ENCODE assay signal across 8 mouse cellular contexts in the genomic region with DNA sequence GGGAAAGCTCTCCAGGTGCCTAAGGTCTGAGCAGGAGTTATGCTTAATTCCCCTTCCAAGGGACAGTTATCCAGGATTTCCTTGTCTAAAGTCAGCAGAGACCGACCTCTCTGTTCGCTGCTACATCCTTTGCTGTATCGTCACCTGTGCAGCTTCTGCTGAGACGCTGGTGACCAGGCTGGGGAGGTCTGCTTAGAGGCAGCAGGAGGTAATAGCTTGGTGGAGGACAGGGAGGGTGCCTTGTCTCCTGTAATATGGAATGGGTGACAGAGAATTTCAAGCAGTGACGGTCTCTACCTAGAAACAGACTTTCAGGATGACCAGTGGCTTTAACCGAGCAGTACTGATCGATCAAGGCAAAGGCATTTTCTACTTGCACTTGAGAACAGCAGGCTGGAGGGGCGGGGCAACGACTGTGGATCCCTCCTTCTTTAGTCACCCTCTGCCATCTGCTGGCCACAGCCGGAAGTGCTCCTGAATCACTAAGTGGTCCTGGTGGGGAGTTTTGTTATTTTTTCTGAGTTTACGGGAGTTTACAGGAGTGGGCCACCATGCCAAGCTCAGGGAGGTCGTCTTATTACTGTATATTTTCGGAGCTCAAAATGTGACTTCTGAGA. TPM values are rescaled to one million over a fixed set of nuclear protein-coding genes. Genes with fewer than 3 reads are reported as not detected.
DNase-seq lines count a peak whose midpoint lies in the region; ATAC-seq and TF ChIP-seq lines count a peak whose summit lies in the region.

No protein-coding gene starts in this region.

- 24% methylated on average over 13 of the region's 13 CpGs for WGBS in hindbrain, embryonic 11.5 days
- 9% methylated on average over 13 of the region's 13 CpGs for WGBS in lung, postnatal 0 days

- H3K36me3 ChIP-seq in hindbrain, embryonic 11.5 days (ENCODE audit: control insufficient read depth, insufficient read depth, low read length), result no peaks in the 10 kb centered on the region
- no peaks in the 10 kb centered on the region for H3K36me3 ChIP-seq in lung, postnatal 0 days (ENCODE audit: insufficient read depth, low read length)

- H3K4me3 ChIP-seq in hindbrain, embryonic 11.5 days (ENCODE audit: low read depth, low read length), result no peak overlapping the region
- no peak overlapping the region for H3K4me3 ChIP-seq in lung, postnatal 0 days (ENCODE audit: low read depth, low read length)

- no peaks in the 10 kb centered on the region for H3K9me3 ChIP-seq in hindbrain, embryonic 11.5 days (ENCODE audit: control insufficient read depth, low read length)
- H3K9me3 ChIP-seq in lung, postnatal 0 days (ENCODE audit: low read length), result no peaks in the 10 kb centered on the region

- H3K27ac ChIP-seq in hindbrain, embryonic 11.5 days (ENCODE audit: low read depth, low read length), result no peak overlapping the region
- no peak overlapping the region for H3K27ac ChIP-seq in lung, postnatal 0 days (ENCODE audit: low read length)

- no peaks in the 10 kb centered on the region for H3K4me1 ChIP-seq in hindbrain, embryonic 11.5 days (replicated peaks; ENCODE audit: control insufficient read depth, insufficient read depth, low read length)
- peaks cover 3% of the 10 kb centered on the region; the same call in 1 of the 2 replicates for H3K4me1 ChIP-seq in lung, postnatal 0 days (ENCODE audit: insufficient read depth, low read depth, low read length)

- peak; percentile 90 for TF ChIP-seq CTCF in lung, postnatal 0 days (IDR thresholded peaks at IDR 0.05)

- 0 out of 2 replicates have a peak overlapping the region, but pooled peaks have one; percentile 15 for H3K4me2 ChIP-seq in hindbrain, embryonic 11.5 days (replicated peaks; ENCODE audit: low read depth, low read length)
- peak overlapping the region; percentile 35 for H3K4me2 ChIP-seq in lung, postnatal 0 days (replicated peaks; ENCODE audit: low read depth, low read length)

- TF ChIP-seq EP300 in lung, postnatal 0 days (IDR thresholded peaks at IDR 0.05), result no peak

- DNase-seq in Muller cell, postnatal 12 days (ENCODE audit: inconsistent ontology term), result peak; percentile 81
- DNase-seq in cerebellum, adult 9-11 months, result peak; percentile 61
- DNase-seq in frontal cortex, adult 2 months (ENCODE audit: extremely low spot score in 1 of 2, low spot score in 1 of 2), result peak; percentile 41 to 90
- DNase-seq in hindbrain, embryonic 11.5 days (ENCODE audit: low spot score), result peak; percentile 95
- peak; percentile 79 for DNase-seq in layer of hippocampus, adult 9-11 months
- peak; percentile 87 for DNase-seq in lung, postnatal 0 days (ENCODE audit: low spot score)
- peak; percentile 78 for DNase-seq in ovary, postnatal 36 days (ENCODE audit: low spot score)
- DNase-seq in thymus, postnatal 14 days, result peak; percentile 90

- no peak overlapping the region for H3K9ac ChIP-seq in hindbrain, embryonic 11.5 days (ENCODE audit: low read depth, low read length)
- H3K9ac ChIP-seq in lung, postnatal 0 days (replicated peaks; ENCODE audit: low read depth), result no peak overlapping the region

- ATAC-seq in hindbrain, embryonic 11.5 days (ENCODE audit: low FRiP score), result peak; percentile 70; the same call in 1 of the 2 replicates
- ATAC-seq in lung, postnatal 0 days, result peak; percentile 60

- H3K27me3 ChIP-seq in hindbrain, embryonic 11.5 days (ENCODE audit: control insufficient read depth, insufficient read depth, low read length), result no peaks in the 10 kb centered on the region
- H3K27me3 ChIP-seq in lung, postnatal 0 days (replicated peaks; ENCODE audit: insufficient read depth, low read length), result no peaks in the 10 kb centered on the region

RNA-seq across cellular contexts. Expression of gene Smyd2, which starts 50.7 kb away (rescaled TPM):
- polyA plus RNA-seq in frontal cortex, adult 2 months (2012; rRNA removed), result 131 and 155 TPM in 2 replicates
- 52.5 and 54.7 TPM in 2 replicates for polyA plus RNA-seq in hindbrain, embryonic 11.5 days (2014; fragmentation: Nextera tagmentation; extraction: Ambion mirVana)
- 34.3 and 35.9 TPM in 2 replicates for polyA plus RNA-seq in lung, postnatal 0 days (2015; fragmentation: Nextera tagmentation; extraction: Ambion mirVana)
